Mouse (Mus musculus) thymus, adult 2 months (tissue): Measurements from ENCODE around the gene Tmem216. TPM values are rescaled to one million over a fixed set of nuclear protein-coding genes. Genes with fewer than 3 reads are reported as not detected.

Experiments
- DNase-seq: peaks from one replicate; pipeline ENCODE4 v3.0.0; 2021
- H3K27ac ChIP-seq: fragments of 200-500 bp; 2 replicates; pipeline ENCODE4 v1.5.1; 2012; ENCODE audit warnings: low read length, control low read depth; ENCODE audit not compliant: control insufficient read depth, insufficient read depth
- H3K27me3 ChIP-seq: fragments of 200-500 bp; 2 replicates; pipeline ENCODE4 v1.6.1; 2012; ENCODE audit warnings: mild to moderate bottlenecking, low read length, moderate library complexity, mixed read lengths; ENCODE audit not compliant: control insufficient read depth, insufficient read depth
- H3K36me3 ChIP-seq: fragments of 200-500 bp; 2 replicates; pipeline ENCODE4 v1.6.1; 2012; ENCODE audit warnings: mild to moderate bottlenecking, low read length, moderate library complexity; ENCODE audit not compliant: control insufficient read depth, insufficient read depth
- H3K4me1 ChIP-seq: fragments of 200-500 bp; replicated peaks from 2 replicates; pipeline ENCODE4 v1.6.1; 2012; ENCODE audit warnings: low read length; ENCODE audit not compliant: control insufficient read depth, insufficient read depth
- H3K4me3 ChIP-seq: fragments of 200-500 bp; 2 replicates; pipeline ENCODE4 v1.5.1; 2012; ENCODE audit warnings: mild to moderate bottlenecking, low read length, control low read depth, moderate library complexity; ENCODE audit not compliant: control insufficient read depth, insufficient read depth
- CTCF ChIP-seq: fragments of 200-500 bp; IDR thresholded peaks from 2 replicates; pipeline ENCODE4 v1.5.1; 2012; ENCODE audit warnings: mild to moderate bottlenecking, control low read depth, low read length, moderate library complexity, borderline replicate concordance; ENCODE audit not compliant: control insufficient read depth, poor library complexity, insufficient read depth; ENCODE audit errors: extremely low read depth
- POLR2A ChIP-seq: fragments of 200-500 bp; IDR thresholded peaks from 2 replicates; pipeline ENCODE4 v1.6.1; 2012; ENCODE audit warnings: mild to moderate bottlenecking, low read length, control low read depth, moderate library complexity; ENCODE audit not compliant: control insufficient read depth, poor library complexity, insufficient read depth; ENCODE audit errors: extremely low read depth
- WGBS: fragments of 180-500 bp; shearing (Covaris S2); methylation state at CpG from one replicate; pipeline ENCODE4 v1.1.7; 2018; 5-methylcytosine and 5-hydroxymethylcytosine counted together
- polyA plus RNA-seq: library from polyadenylated mRNA; depleted of rRNA; stranded (reverse); fragments of >200 nt; gene quantifications from 2 replicates; pipeline ENCODE4 v1.2.3, GENCODE M21; 2012

The Tmem216 gene
- polyA plus RNA-seq, 1 experiment, result 22.2 TPM

GRCm38 (mm10) chr19:10576690-10577561 is 20.9 kb upstream of the Tmem216 start, which contains the start of the genes Cyb561a3 and Tmem138:
Gene Cyb561a3, plus strand, starts transcription at chr19:10577172.
Gene Tmem138, minus strand, starts transcription at chr19:10577362.
- under 1% methylated on average over 44 of the region's 44 CpGs for WGBS
- DNase-seq, result peak; percentile 92
- peaks cover 6% of the 10 kb centered on the region for H3K4me1 ChIP-seq
- peak within 1 kb of the TSS; percentile 67 for H3K27ac ChIP-seq
- H3K36me3 ChIP-seq, result no peaks in the 10 kb centered on the region; the same call in 1 of the 2 replicates
- H3K4me3 ChIP-seq, result peak within 1 kb of the TSS; percentile 85
- H3K27me3 ChIP-seq, result no peaks in the 10 kb centered on the region
- TF ChIP-seq POLR2A (peak; percentile 79), CTCF (peak; percentile 61; the same call in 1 of the 2 replicates)

GRCm38 (mm10) chr19:10569627-10570026 is 13.6 kb upstream of the Tmem216 start:
- TF ChIP-seq POLR2A (no peak), CTCF (no peak)
- no peak for DNase-seq
- Histone ChIP-seq H3K27me3 (no peaks in the 10 kb centered on the region), H3K36me3 (peaks cover 5% of the 10 kb centered on the region; the same call in 1 of the 2 replicates), H3K27ac (no peak overlapping the region), H3K4me3 (no peak overlapping the region), H3K4me1 (no peaks in the 10 kb centered on the region)
- 98% methylated on average over 6 of the region's 6 CpGs for WGBS

GRCm38 (mm10) chr19:10565217-10565616 is 9.2 kb upstream of the Tmem216 start:
- WGBS, result 87% methylated on average over 4 of the region's 4 CpGs
- no peak for TF ChIP-seq CTCF
- TF ChIP-seq POLR2A, result no peak
- DNase-seq, result no peak
- no peaks in the 10 kb centered on the region for H3K27me3 ChIP-seq
- H3K4me1 ChIP-seq, result no peaks in the 10 kb centered on the region
- no peaks in the 10 kb centered on the region; the same call in 1 of the 2 replicates for H3K36me3 ChIP-seq
- no peak overlapping the region for H3K27ac ChIP-seq
- no peak overlapping the region for H3K4me3 ChIP-seq

- no peak overlapping the region for H3K27ac ChIP-seq
- H3K4me3 ChIP-seq, result no peak overlapping the region
- WGBS, result 83% methylated on average over 6 of the region's 6 CpGs
- no peak for TF ChIP-seq POLR2A
- TF ChIP-seq CTCF, result no peak
- no peaks in the 10 kb centered on the region; the same call in 1 of the 2 replicates for H3K36me3 ChIP-seq
- no peaks in the 10 kb centered on the region for H3K4me1 ChIP-seq
- H3K27me3 ChIP-seq, result no peaks in the 10 kb centered on the region
- no peak for DNase-seq
Observed at GRCm38 (mm10) chr19:10564278-10564677, 8.2 kb upstream of the Tmem216 start.

GRCm38 (mm10) chr19:10562351-10562750 is 6.3 kb upstream of the Tmem216 start:
- TF ChIP-seq POLR2A, result no peak
- no peak for TF ChIP-seq CTCF
- H3K36me3 ChIP-seq, result no peaks in the 10 kb centered on the region
- no peak overlapping the region for H3K27ac ChIP-seq
- no peaks in the 10 kb centered on the region for H3K4me1 ChIP-seq
- H3K4me3 ChIP-seq, result no peak overlapping the region
- WGBS, result 73% methylated on average over 5 of the region's 5 CpGs
- H3K27me3 ChIP-seq, result no peaks in the 10 kb centered on the region
- DNase-seq, result no peak

- H3K27ac ChIP-seq, result no peak overlapping the region
- DNase-seq, result no peak
- H3K27me3 ChIP-seq, result no peaks in the 10 kb centered on the region
- 87% methylated on average over 6 of the region's 6 CpGs for WGBS
- H3K36me3 ChIP-seq, result no peaks in the 10 kb centered on the region
- no peak overlapping the region for H3K4me3 ChIP-seq
- TF ChIP-seq CTCF (no peak), POLR2A (no peak)
- H3K4me1 ChIP-seq, result no peaks in the 10 kb centered on the region; the same call in 1 of the 2 replicates
Observed at GRCm38 (mm10) chr19:10561558-10562314, 5.7 kb upstream of the Tmem216 start.
